Mouse (Mus musculus) cerebellum, postnatal 4 days (tissue): ENCODE measurements around the gene Zmynd12.
A peak's percentile ranks its signal among the peaks of the same experiment; 100 is the strongest.

ENCODE experiments used
- DNase-seq, 2 experiments: peaks; one replicate each; pipeline ENCODE4 v3.0.0; 2022; ENCODE audit warnings: low spot score in 2 of 2, mixed read lengths in 1 of 2

Zmynd12 gene

DNA sequence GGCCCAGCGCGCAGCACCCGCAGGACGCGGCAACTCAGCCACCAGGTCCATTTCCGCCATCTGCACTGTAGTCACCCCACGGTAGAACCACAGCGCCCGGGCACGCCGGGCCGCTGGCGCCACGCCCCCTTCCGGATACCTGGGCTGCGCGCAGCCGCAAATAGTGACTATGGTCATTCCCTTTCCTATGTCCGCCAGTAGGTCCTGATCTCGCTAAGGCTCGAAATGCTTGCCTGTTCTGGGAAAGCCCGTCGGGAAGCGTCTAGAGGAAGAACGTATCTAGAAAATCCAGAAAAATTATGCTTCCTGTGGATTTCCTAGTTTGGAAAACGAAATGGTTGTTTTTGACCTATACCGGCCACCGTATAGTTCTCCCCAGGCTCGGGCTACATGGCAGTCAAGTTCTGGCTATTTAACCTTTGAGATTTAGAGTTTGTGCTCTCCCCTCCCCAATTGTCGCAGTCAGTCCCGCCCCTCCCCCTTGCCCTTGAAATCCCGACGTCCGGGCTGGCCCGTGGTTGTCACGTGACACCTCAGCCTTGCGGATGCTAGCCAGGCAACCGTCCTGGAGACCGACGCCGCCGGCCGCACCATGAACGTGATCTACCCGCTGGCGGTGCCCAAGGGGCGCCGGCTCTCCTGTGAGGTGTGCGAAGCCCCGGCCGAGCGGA is at the start of gene Zmynd12, which contains the start of gene Ppcs:
Gene Zmynd12, plus strand, starts transcription at position 521 of the 671 bp plus-strand sequence.
Gene Ppcs, minus strand, starts transcription at position 127 of the 671 bp plus-strand sequence.
- DNase-seq: peak; percentile 69 to 84

GRCm38 (mm10) chr4:119381471-119382190 is 41.0 kb upstream of the Zmynd12 start:
- no peak for DNase-seq

DNA sequence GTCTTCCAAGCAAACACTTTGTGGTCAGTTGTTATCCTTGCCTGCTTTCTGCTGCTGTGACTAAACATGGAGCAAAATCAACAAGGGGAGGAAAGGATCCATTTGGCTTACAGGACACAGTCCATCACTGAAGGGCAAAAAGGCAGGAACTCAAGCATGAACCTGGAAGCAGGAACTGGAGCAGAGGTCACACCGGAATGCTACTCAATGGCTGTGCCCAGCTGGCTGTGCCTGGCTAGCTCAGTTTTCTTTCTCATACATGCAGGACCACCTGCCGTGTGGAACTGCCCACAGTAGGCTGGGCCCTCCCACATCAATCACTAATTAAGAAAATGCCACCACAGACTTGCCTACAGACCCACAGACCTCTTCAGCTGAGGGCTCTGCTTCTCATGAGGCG is 33.4 kb upstream of the Zmynd12 start:
- no peak for DNase-seq

DNA sequence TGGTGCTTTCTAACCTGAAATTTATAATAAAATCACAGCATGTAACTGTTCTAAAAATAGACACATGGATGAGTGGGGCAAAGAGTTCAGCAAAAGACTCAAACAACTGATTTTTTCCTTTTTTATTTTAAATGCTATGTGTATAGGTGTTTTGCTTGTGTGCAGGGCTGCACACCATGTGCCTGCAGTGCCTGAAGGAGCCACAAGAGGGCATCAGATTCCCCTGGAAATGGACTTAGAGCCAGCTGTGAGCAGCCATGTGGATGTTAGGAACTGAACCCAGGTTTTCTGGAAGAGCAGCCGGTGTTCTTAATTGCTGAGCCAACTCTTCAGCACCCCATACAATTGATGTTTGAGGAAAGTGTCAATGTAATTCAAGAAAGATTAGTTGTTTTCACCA is 32.2 kb upstream of the Zmynd12 start:
- peak in 1 of 2 experiments; percentile 41 for DNase-seq

DNA sequence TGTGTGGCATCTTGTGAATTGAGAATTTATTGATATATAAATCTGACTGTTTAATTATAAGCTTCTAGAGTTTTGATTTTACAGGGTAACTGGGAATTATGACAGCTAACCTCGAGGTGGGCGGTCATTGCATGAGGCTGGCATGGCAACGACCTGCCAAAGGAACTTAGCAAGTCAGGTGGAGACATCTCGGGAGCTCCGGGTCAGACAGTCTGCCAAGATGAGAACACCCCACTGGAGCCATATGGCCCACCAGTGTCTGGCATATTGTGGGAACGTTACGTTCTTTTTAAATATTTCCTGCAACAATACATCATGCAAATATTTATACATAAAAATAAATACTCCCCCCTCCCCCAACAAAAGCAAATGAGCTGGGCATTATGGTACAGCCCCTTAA is 23.9 kb upstream of the Zmynd12 start:
- DNase-seq: peak in 1 of 2 experiments; percentile 24

DNA sequence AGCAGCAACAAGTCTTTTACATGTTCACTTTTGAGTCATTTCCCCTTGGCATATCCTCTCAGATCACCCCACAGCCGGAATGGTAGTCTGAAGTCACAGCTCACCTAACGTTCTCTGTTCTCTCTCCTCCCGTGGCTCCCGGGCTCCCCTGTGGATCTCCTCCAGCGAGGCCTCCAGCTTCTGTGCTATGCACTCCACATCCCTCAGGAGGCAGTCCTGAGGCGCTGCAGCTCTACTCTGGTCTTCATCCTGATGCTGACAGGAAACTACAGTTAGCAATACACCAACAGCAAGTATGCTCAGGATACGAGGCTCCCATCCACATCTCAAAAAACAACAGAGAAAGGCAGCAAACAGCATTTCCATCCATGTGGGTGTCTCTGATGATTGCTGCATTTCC is 21.7 kb upstream of the Zmynd12 start:
- DNase-seq: no peak

- no peak for DNase-seq
Measured at GRCm38 (mm10) chr4:119403431-119403830, 19.2 kb upstream of the Zmynd12 start.

GRCm38 (mm10) chr4:119411877-119412650 is 10.6 kb upstream of the Zmynd12 start:
- DNase-seq: no peak

DNA sequence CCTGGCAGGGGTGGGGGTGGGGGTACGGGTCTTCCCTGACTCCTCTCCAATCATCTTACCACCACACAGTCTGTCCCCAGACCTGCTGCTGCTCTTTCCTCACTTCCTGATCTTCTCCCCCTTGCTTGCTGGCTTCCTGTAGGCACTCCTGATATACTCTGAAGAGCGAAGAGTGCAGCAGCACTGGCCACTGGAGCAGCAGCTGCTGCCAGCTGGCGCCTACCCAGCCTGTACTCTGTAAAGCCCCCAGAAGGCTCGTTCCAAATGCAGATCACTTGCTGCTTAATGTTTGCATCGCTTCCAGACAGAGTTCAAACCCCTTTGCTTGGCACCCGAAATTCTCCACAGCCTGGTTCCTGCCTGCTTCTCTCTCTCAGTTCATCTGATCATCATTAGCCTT is 9.8 kb upstream of the Zmynd12 start:
- peak in 1 of 2 experiments; percentile 66 for DNase-seq

GRCm38 (mm10) chr4:119415072-119415753 is 7.4 kb upstream of the Zmynd12 start, which contains the start of gene Ccdc30:
Gene Ccdc30, minus strand, starts transcription at chr4:119415521.
- peak; percentile 91 to 96 for DNase-seq

GRCm38 (mm10) chr4:119417270-119417669 is 5.3 kb upstream of the Zmynd12 start:
- DNase-seq: no peak

DNA sequence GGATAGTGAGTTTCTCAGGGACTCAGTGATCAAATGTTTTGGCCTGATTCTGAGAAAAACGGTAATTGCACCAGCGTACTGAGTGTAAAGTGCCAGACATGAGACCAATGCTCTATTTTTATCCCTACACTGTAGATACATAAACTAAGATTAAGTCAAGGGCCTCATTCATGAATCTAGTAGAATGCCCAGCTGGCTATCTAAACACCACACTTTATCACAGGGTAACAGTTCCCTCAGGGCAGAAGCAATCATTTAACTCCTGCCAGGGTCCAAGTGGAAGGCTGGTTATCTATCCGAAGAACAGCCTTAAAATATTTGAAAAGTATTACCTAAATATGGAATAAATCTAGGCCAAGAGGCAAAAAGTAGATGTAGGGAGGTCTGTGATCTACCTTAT is 4.7 kb upstream of the Zmynd12 start:
- no peak for DNase-seq

DNA sequence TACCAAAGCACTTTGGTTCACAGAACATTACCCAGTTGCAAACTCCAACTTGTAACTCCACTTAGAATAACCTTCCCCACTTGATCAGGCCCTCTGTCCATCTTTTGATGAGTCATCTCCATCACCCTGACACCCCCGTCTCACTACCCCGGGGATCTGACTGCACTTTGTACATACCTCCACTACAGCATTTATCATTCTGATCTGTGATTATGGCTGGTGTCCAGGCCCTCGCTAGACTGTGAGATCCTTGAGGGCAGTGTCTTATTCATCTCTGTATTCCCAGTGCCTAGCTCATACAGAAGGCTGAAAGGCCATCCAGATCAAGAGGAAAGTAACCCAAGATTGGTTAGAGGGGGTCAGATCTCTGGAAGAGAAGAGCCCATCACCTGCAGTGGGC is 1.4 kb upstream of the Zmynd12 start:
- no peak for DNase-seq

GRCm38 (mm10) chr4:119421921-119422293 is 707 bp upstream of the Zmynd12 start:
- peak in 1 of 2 experiments; percentile 49 for DNase-seq

- DNase-seq: no peak
Measured at GRCm38 (mm10) chr4:119425077-119425476, 2.5 kb downstream of the Zmynd12 start.

GRCm38 (mm10) chr4:119425601-119426000 is 3.0 kb downstream of the Zmynd12 start:
- DNase-seq: no peak

- no peak for DNase-seq
Measured at GRCm38 (mm10) chr4:119427680-119428079, 5.1 kb downstream of the Zmynd12 start.

DNA sequence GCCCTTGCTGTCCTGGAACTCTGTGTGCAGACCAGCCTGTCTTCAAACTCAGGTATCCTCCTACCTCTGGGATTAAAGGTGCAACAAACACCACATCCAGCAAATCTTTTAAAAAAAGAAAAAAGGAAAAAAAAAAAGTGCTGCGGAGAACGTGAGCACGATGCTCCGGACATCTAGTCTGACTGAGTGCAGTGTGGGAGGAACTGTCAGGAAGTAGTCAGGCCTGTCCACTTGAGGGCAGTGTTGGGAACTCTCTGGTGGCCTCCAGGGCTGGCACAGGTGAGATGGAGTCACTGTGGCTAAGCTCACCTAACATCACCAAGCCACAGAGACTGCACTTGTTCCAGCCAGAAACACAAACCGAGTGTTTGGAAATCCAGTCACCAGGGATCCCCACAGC is 8.1 kb downstream of the Zmynd12 start:
- DNase-seq: peak in 1 of 2 experiments; percentile 40

DNA sequence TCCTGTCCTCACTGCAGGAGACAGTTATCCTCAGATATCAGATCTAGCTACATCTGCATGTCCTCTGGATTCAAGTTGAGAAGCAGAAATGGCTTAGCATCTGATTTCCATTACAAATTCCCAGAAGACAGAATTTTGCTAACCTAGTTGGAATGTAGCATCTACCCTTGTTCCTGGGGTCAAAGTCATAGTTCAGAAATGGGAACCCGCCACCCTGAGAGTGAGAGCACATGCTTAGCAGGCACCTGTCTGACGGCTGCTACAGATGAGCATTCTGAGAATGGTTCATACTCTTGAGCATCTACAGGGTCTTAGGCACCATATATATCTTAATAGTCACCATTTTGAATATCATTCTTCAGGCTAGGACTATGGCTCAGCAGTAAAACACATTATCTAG is 15.3 kb downstream of the Zmynd12 start:
- DNase-seq: no peak

DNA sequence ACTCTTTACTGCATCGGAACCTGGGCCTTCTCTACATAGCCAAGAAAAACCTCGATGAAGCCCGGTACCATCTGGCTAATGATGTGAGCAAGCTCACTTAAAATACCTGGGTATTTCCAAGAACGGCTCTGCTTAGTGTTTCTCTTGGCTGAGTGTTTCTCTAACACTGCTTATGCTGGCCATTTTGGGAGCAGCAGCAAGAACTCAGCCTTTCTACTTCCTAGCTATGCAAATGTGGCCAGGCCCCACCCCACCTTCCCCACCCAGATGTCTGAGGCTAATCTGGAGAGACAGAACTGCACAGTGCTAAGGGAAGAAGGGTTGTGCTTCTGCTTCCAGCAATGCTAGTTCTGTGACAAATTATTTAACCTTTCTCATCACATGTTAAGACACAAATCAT is 19.2 kb downstream of the Zmynd12 start:
- no peak for DNase-seq

- DNase-seq: no peak
Measured at GRCm38 (mm10) chr4:119442539-119442938, 19.9 kb downstream of the Zmynd12 start.

DNA sequence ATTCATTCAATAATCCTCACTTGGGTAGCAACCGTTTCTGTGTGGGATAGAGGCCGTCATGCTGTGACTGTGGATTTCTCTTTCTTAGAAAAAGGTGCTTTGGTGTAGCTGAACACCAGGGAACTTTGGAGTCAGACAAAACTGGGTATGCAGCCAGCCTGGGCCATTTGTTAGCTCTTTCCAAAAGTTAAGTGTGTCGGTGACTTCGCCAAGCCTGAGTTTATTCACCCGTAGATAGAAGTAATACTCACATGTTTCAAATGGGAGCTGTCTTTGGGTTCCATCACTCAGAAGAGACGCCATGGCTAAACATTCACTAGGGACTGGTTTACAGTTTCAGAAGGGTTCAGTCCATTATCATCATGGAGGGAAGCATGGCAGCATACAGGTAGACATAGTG is 24.6 kb downstream of the Zmynd12 start:
- no peak for DNase-seq
